In the genomic region with DNA sequence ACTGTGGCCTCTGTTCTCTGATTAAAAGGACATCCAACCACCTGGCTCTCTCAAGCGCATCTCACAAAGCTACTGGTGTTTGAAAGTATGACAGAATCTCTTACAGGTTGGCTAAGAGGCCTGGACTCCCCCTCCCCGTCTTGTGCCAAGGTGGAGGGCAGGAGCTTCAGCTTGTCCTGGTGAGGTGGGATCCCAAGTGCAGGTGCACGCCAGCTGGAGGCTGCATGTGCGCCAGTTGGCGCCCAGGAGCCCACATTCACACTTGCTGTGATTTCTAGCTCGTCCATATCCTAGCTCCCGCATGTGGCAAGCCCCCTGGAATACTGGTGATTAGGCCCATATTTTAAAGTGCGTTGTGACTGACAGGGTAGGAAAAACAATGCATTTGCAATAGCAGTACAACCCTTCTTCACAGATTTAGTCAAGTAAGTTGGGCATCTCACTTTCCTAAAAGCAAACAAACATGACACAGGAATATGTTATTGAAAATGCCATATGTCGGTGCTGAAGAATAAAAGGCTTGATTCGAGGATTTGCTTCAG, we compare ENCODE assay signal across 24 mouse cellular contexts.
"Had no signal": no experiment of that assay in that cellular context is flagged by ENCODE, and none has a peak within 500 bp of the region (broad histone marks: within the 10 kb centered on the region; RNA-seq: fewer than 3 reads in every experiment).

No protein-coding gene starts in this region.

- H3K4me1 ChIP-seq: limb, embryonic 10.5 days; limb, embryonic 13.5 days; liver, embryonic 12.5 days; liver, embryonic 15.5 days; lung, embryonic 15.5 days; megakaryocyte, embryonic 14.5 days; midbrain, embryonic 10.5 days; midbrain, embryonic 13.5 days; neural tube, embryonic 13.5 days had no signal

- H3K27ac ChIP-seq: kidney, postnatal 0 days; layer of hippocampus, adult 2 months; left cerebral cortex, adult 2 months; limb, embryonic 10.5 days; limb, embryonic 13.5 days; liver, embryonic 12.5 days; liver, embryonic 15.5 days; lung, embryonic 15.5 days; midbrain, embryonic 10.5 days; midbrain, embryonic 13.5 days; neural tube, embryonic 13.5 days; stomach, postnatal 0 days had no signal

- ATAC-seq: liver, embryonic 12.5 days; midbrain, embryonic 13.5 days; midbrain, embryonic 16.5 days had no signal

- H3K9ac ChIP-seq: limb, embryonic 13.5 days; liver, embryonic 12.5 days; liver, embryonic 15.5 days; lung, embryonic 15.5 days; midbrain, embryonic 13.5 days; neural tube, embryonic 13.5 days had no signal

- H3K36me3 ChIP-seq: limb, embryonic 10.5 days; limb, embryonic 13.5 days; liver, embryonic 12.5 days; liver, embryonic 15.5 days; lung, embryonic 15.5 days; midbrain, embryonic 10.5 days; midbrain, embryonic 13.5 days; neural tube, embryonic 13.5 days had no signal

- DNase-seq: kidney, postnatal 25 days; layer of hippocampus, postnatal 36 days; liver; lung, adult 18-20 months; lung, postnatal 10 days; lung, postnatal 36 days; retina, postnatal 1 day; thymus, adult 2 months; thymus, postnatal 14 days had no signal

- H3K27me3 ChIP-seq: limb, embryonic 13.5 days; liver, embryonic 12.5 days; liver, embryonic 15.5 days; lung, embryonic 15.5 days; megakaryocyte, embryonic 14.5 days; midbrain, embryonic 13.5 days; neural tube, embryonic 13.5 days had no signal

- H3K4me3 ChIP-seq: layer of hippocampus, adult 2 months; left cerebral cortex, adult 2 months; limb, embryonic 10.5 days; limb, embryonic 13.5 days; liver, embryonic 12.5 days; liver, embryonic 15.5 days; lung, embryonic 15.5 days; megakaryocyte, embryonic 14.5 days; midbrain, embryonic 10.5 days; midbrain, embryonic 13.5 days; myocyte; neural tube, embryonic 13.5 days had no signal

- H3K4me2 ChIP-seq: limb, embryonic 13.5 days; liver, embryonic 12.5 days; liver, embryonic 15.5 days; lung, embryonic 15.5 days; midbrain, embryonic 13.5 days; neural tube, embryonic 13.5 days had no signal

- H3K9me3 ChIP-seq: limb, embryonic 10.5 days; limb, embryonic 13.5 days; liver, embryonic 12.5 days; liver, embryonic 15.5 days; lung, embryonic 15.5 days; midbrain, embryonic 10.5 days; midbrain, embryonic 13.5 days; neural tube, embryonic 13.5 days had no signal
